Mouse (Mus musculus) CH12.LX (cell line): ENCODE measurements around the gene Hoxa7. TPM values are rescaled to one million over a fixed set of nuclear protein-coding genes. Genes with fewer than 3 reads are reported as not detected.

ENCODE experiments used
- DNase-seq: peaks from one replicate; pipeline ENCODE4 v3.0.0-alpha.2; 2013; ENCODE audit errors: extremely low read depth
- H3K27ac ChIP-seq: 2 replicates; pipeline ENCODE4 v1.5.1; 2012; ENCODE audit warnings: low read depth, mild to moderate bottlenecking, control low read depth, moderate library complexity; ENCODE audit not compliant: insufficient read depth
- H3K27me3 ChIP-seq: replicated peaks from 2 replicates; pipeline ENCODE3; 2012; ENCODE audit warnings: inconsistent platforms
- H3K36me3 ChIP-seq, 2 experiments: replicated peaks in 1 of 2; 2 replicates each; pipeline versions ENCODE3 to v1.6.1; 2012; ENCODE audit warnings: inconsistent platforms in 1 of 2, low read length in 1 of 2, mild to moderate bottlenecking in 1 of 2, mixed read lengths in 1 of 2, moderate library complexity in 1 of 2; ENCODE audit not compliant: control insufficient read depth in 1 of 2, insufficient read depth in 1 of 2
- H3K4me1 ChIP-seq, 2 experiments: 2 replicates each; pipeline ENCODE4 v1.6.1; 2012; ENCODE audit warnings: inconsistent platforms in 1 of 2, moderate library complexity in 1 of 2; ENCODE audit not compliant: insufficient read depth in 2 of 2, control insufficient read depth in 1 of 2
- H3K4me2 ChIP-seq: 2 replicates; pipeline ENCODE4 v1.6.1; 2012; ENCODE audit warnings: low read depth, mild to moderate bottlenecking, control low read depth; ENCODE audit not compliant: poor library complexity, insufficient read depth, severe bottlenecking
- H3K4me3 ChIP-seq, 3 experiments: fragments of 150-350 bp in 1 of 3; sonication (generic) in 1 of 3; replicated peaks in 1 of 3; 2 replicates each; pipeline versions ENCODE3 to v1.5.1; 2011 to 2012; ENCODE audit warnings: low read depth in 2 of 3, low read length in 2 of 3, mild to moderate bottlenecking in 2 of 3, moderate library complexity in 2 of 3, control low read depth in 1 of 3, improper control_type of control experiment in 1 of 3, inconsistent platforms in 1 of 3, mixed read lengths in 1 of 3; ENCODE audit not compliant: poor library complexity in 1 of 3
- H3K79me2 ChIP-seq: replicated peaks from 2 replicates; pipeline ENCODE4 v1.6.1; 2012; ENCODE audit warnings: mild to moderate bottlenecking, moderate library complexity; ENCODE audit not compliant: control insufficient read depth, poor library complexity, insufficient read depth, severe bottlenecking; ENCODE audit errors: extremely low read depth
- H3K9ac ChIP-seq: 2 replicates; pipeline ENCODE4 v1.6.1; 2012; ENCODE audit warnings: low read depth, mild to moderate bottlenecking, control low read depth, moderate library complexity; ENCODE audit not compliant: insufficient read depth
- H3K9me3 ChIP-seq: replicated peaks from 2 replicates; pipeline ENCODE3; 2012; ENCODE audit warnings: low read length, inconsistent platforms, mixed read lengths
- CHD2 ChIP-seq: IDR thresholded peaks from 2 replicates; pipeline ENCODE4 v1.6.1; 2011; ENCODE audit warnings: low read length, improper control_type of control experiment
- CTCF ChIP-seq, 2 experiments: IDR thresholded peaks in 1 of 2; conservative IDR thresholded peaks in 1 of 2; 2 replicates each; pipeline ENCODE4 v1.5.1; 2011 to 2012; ENCODE audit warnings: low read depth in 2 of 2, low read length in 2 of 2, improper control_type of control experiment in 1 of 2, inconsistent platforms in 1 of 2, mild to moderate bottlenecking in 1 of 2, moderate library complexity in 1 of 2
- E2F4 ChIP-seq: IDR thresholded peaks from 2 replicates; pipeline ENCODE4 v1.6.1; 2011; ENCODE audit warnings: low read depth, low read length, improper control_type of control experiment; ENCODE audit not compliant: insufficient replicate concordance
- ELF1 ChIP-seq: IDR thresholded peaks from 2 replicates; pipeline ENCODE4 v1.6.1; 2014; ENCODE audit warnings: low read depth, mild to moderate bottlenecking, inconsistent platforms, low read length, improper control_type of control experiment
- GABPA ChIP-seq: IDR thresholded peaks from 2 replicates; pipeline ENCODE4 v1.6.1; 2012; ENCODE audit warnings: low read depth, low read length, improper control_type of control experiment, inconsistent platforms; ENCODE audit not compliant: insufficient replicate concordance
- IRF4 ChIP-seq: IDR thresholded peaks from 2 replicates; pipeline ENCODE4 v1.6.1; 2014; ENCODE audit warnings: low read depth, mild to moderate bottlenecking, inconsistent platforms, low read length, improper control_type of control experiment
- JUND ChIP-seq: conservative IDR thresholded peaks from 2 replicates; pipeline ENCODE4 v1.6.1; 2011; ENCODE audit warnings: low read depth, low read length, improper control_type of control experiment
- MAFK ChIP-seq: IDR thresholded peaks from 2 replicates; pipeline ENCODE4 v1.6.1; 2011; ENCODE audit warnings: low read length, improper control_type of control experiment; ENCODE audit not compliant: insufficient replicate concordance
- MAX ChIP-seq: IDR thresholded peaks from 2 replicates; pipeline ENCODE4 v1.6.1; 2011; ENCODE audit warnings: low read length, improper control_type of control experiment
- MEF2A ChIP-seq: IDR thresholded peaks from 2 replicates; pipeline ENCODE4 v1.6.1; 2014; ENCODE audit warnings: low read depth, mild to moderate bottlenecking, inconsistent platforms, low read length, improper control_type of control experiment, borderline replicate concordance
- MXI1 ChIP-seq: IDR thresholded peaks from 2 replicates; pipeline ENCODE4 v1.6.1; 2011; ENCODE audit warnings: mild to moderate bottlenecking, low read depth, low read length, improper control_type of control experiment
- NELFE ChIP-seq: IDR thresholded peaks from 2 replicates; pipeline ENCODE4 v1.6.1; 2011; ENCODE audit warnings: low read depth, low read length, improper control_type of control experiment
- POLR2AphosphoS2 ChIP-seq: IDR thresholded peaks from 2 replicates; pipeline ENCODE4 v1.6.1; 2011; ENCODE audit warnings: low read depth, low read length, improper control_type of control experiment
- RAD21 ChIP-seq: IDR thresholded peaks from 2 replicates; pipeline ENCODE4 v1.6.1; 2011; ENCODE audit warnings: low read depth, mild to moderate bottlenecking, low read length, improper control_type of control experiment, moderate library complexity
- RCOR1 ChIP-seq: conservative IDR thresholded peaks from 2 replicates; pipeline ENCODE4 v1.6.1; 2012; ENCODE audit warnings: low read depth, mild to moderate bottlenecking, inconsistent platforms, low read length, improper control_type of control experiment
- ZNF384 ChIP-seq: IDR thresholded peaks from 2 replicates; pipeline ENCODE4 v1.6.1; 2012; ENCODE audit warnings: low read depth, low read length, improper control_type of control experiment, inconsistent platforms
- dilution Hi-C: fragments of 300-500 bp; cut with MboI; formaldehyde crosslinking; loops from 2 replicates; pipeline ENCODE4 v1.14.3; 2020; ENCODE audit warnings: low sequenced_read_pairs; ENCODE audit not compliant: extremely low pct_unique_long_range_greater_than_20kb, extremely low pct_ligation_motif_present
- in situ Hi-C: fragments of 300-500 bp; cut with MboI; formaldehyde crosslinking; loops from 3 replicates; pipeline ENCODE4 v1.14.3; 2019; ENCODE audit warnings: low sequenced_read_pairs, low pct_ligation_motif_present, low pct_unique_long_range_greater_than_20kb, mixed read lengths
- polyA plus RNA-seq: library from polyadenylated mRNA; unstranded; fragments of >175 nt; gene quantifications from 2 replicates; pipeline ENCODE4 v1.2.1, GENCODE M21; 2012; ENCODE audit warnings: low read depth; ENCODE audit not compliant: insufficient read length
- total RNA-seq, 2 experiments: library from RNA; depleted of rRNA; stranded (reverse); fragments of 300-350 nt in 1 of 2; fragments of >200 nt in 1 of 2; gene quantifications; 2 replicates each; pipeline ENCODE4 v1.2.3; 2012 to 2014

Hoxa7 gene
- total and polyA plus RNA-seq, 3 experiments, result 1.0 to 1.4 (median 1.1) TPM

GRCm38 (mm10) chr6:52186500-52186899 is 35.2 kb downstream of the Hoxa7 start:
- DNase-seq, result no peak
- Histone ChIP-seq H3K4me2 (no peak overlapping the region), H3K79me2 (no peaks in the 10 kb centered on the region), H3K4me3 (no peak overlapping the region)
- dilution Hi-C loops, result no loop called here
- TF ChIP-seq MEF2A (no peak), NELFE (no peak), RCOR1 (no peak), CTCF (conservative IDR thresholded peaks at IDR 0.05 in 1 of 2, IDR thresholded peaks at IDR 0.05 in 1 of 2; ENCODE audit: low read depth in 2 of 2, low read length in 2 of 2) (no peak), GABPA (no peak), IRF4 (no peak), POLR2AphosphoS2 (no peak), E2F4 (no peak), JUND (no peak), MAX (no peak), RAD21 (no peak), ELF1 (no peak), MAFK (no peak), ZNF384 (no peak)
- TF ChIP-seq, all 38 proteins: peak for 0
- Histone ChIP-seq H3K27me3 (no peaks in the 10 kb centered on the region), H3K9ac (no peak overlapping the region), H3K36me3 (peaks cover 0 to 2% of the 10 kb centered on the region in 2 experiments), H3K27ac (no peak overlapping the region), H3K9me3 (no peaks in the 10 kb centered on the region), H3K4me1 (no peaks in the 10 kb centered on the region)
- in situ Hi-C loops, result no loop called here

- Histone ChIP-seq H3K4me1 (no peaks in the 10 kb centered on the region), H3K4me2 (no peak overlapping the region), H3K36me3 (peaks cover 0 to 2% of the 10 kb centered on the region in 2 experiments), H3K27ac (no peak overlapping the region), H3K9me3 (no peaks in the 10 kb centered on the region), H3K4me3 (no peak overlapping the region), H3K9ac (no peak overlapping the region), H3K79me2 (no peaks in the 10 kb centered on the region), H3K27me3 (no peaks in the 10 kb centered on the region)
- in situ Hi-C loops, result no loop called here
- dilution Hi-C loops, result no loop called here
- DNase-seq, result no peak
- no peak for TF ChIP-seq MXI1
- no peak for TF ChIP-seq RCOR1
- no peak for TF ChIP-seq CHD2
Measured at GRCm38 (mm10) chr6:52185834-52186233, 35.8 kb downstream of the Hoxa7 start.
